ENCODE assay signal across 7 mouse cellular contexts in the genomic region with DNA sequence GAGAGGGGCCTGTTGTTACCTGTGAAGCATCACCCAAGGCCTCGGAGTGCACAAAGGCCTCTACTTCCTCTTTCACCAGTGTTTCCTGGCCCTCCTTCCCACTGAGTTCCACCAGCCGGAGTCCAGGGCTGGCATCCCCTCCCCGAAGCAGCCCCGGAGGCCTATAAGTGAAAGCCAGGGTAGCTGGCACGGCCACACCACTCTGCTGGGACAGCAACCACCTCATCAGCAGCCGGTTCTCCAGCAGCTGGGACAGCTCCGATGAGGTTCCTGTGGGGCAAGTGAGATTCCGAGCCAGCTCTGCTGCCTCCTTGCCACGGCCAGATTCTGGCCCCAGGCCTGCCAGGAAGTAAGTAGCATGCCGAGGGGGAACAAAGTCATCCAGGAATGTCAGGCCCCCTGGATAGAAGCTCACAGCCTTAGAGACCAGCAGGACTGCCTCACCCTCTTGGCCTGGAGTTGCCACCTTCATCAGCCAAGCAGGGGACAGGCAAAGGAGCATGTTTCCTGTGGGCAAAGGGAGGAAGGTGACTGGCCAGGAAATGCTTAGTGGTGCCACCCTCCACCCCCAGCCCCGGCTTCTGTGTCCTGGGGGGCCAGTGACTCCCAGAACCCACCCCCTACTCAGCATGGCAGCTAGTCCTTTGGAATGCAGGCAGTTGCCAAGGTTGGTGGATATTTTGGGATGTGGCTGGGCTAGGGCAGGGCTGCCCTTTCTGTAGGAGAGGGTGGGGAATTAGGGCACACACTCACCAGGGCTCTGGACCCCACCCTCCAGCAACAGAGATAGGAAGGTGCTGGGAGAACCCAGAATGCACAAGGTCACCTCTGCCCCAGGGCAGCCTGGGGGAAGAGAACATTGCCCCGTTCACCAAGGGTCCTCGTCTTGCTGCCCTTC. TPM values are rescaled to one million over a fixed set of nuclear protein-coding genes. Genes with fewer than 3 reads are reported as not detected.
DNase-seq lines count a peak whose midpoint lies in the region; ATAC-seq and TF ChIP-seq lines count a peak whose summit lies in the region.

No protein-coding gene starts in this region.

- H3K36me3 ChIP-seq in midbrain, postnatal 0 days (ENCODE audit: insufficient read depth, low read length): no peaks in the 10 kb centered on the region

- H3K27ac ChIP-seq in layer of hippocampus, adult 2 months: peak overlapping the region; percentile 43; the same call in 1 of the 2 replicates
- H3K27ac ChIP-seq in midbrain, postnatal 0 days (ENCODE audit: low read depth, low read length): no peak overlapping the region

- no peaks in the 10 kb centered on the region for H3K27me3 ChIP-seq in midbrain, postnatal 0 days (ENCODE audit: insufficient read depth, low read length)

- H3K4me1 ChIP-seq in midbrain, postnatal 0 days (ENCODE audit: insufficient read depth, low read length): no peaks in the 10 kb centered on the region

- H3K9me3 ChIP-seq in midbrain, postnatal 0 days (ENCODE audit: low read length): no peaks in the 10 kb centered on the region

- 64% methylated on average over 13 of the region's 13 CpGs for WGBS in midbrain, postnatal 0 days

- no peak for TF ChIP-seq CTCF in layer of hippocampus, adult 2 months (conservative IDR thresholded peaks at IDR 0.05)
- no peak for TF ChIP-seq CTCF in midbrain, postnatal 0 days (IDR thresholded peaks at IDR 0.05)

- H3K4me2 ChIP-seq in midbrain, postnatal 0 days (ENCODE audit: low read depth, low read length, poor library complexity, severe bottlenecking): no peak overlapping the region

- H3K9ac ChIP-seq in midbrain, postnatal 0 days (replicated peaks; ENCODE audit: low read length, poor library complexity, severe bottlenecking): no peak overlapping the region

- no peak for ATAC-seq in midbrain, postnatal 0 days (ENCODE audit: low FRiP score)

- DNase-seq in layer of hippocampus, adult 2 months (ENCODE audit: low spot score in 2 of 2): no peak
- DNase-seq in layer of hippocampus, adult 9-10 months (ENCODE audit: low spot score): no peak
- DNase-seq in cerebellum, postnatal 14 days: peak; percentile 27 to 28
- DNase-seq in gastrocnemius, postnatal 25 days: peak; percentile 74
- peak; percentile 41 for DNase-seq in lung, postnatal 36 days
- no peak for DNase-seq in yolk sac, embryonic 10.5 days (ENCODE audit: low spot score)
- DNase-seq in midbrain, postnatal 0 days (ENCODE audit: low spot score): no peak

- no peak overlapping the region for H3K4me3 ChIP-seq in layer of hippocampus, adult 2 months
- H3K4me3 ChIP-seq in midbrain, postnatal 0 days (ENCODE audit: low read depth, low read length): no peak overlapping the region

RNA-seq across cellular contexts. Expression of gene Carns1, which starts 3.6 kb away (rescaled TPM):
- 1 to 10 TPM; 6.6 to 8.9 TPM for total RNA-seq in layer of hippocampus, adult 2 months (2021)
- 10 to 100 TPM; 17.7 to 20.0 TPM for total RNA-seq in gastrocnemius, postnatal 25 days (2021)
- total RNA-seq in midbrain, postnatal 0 days (2014; rRNA removed): 4.4 and 6.6 TPM in 2 replicates
- 6.7 and 6.9 TPM in 2 replicates for polyA plus RNA-seq in midbrain, postnatal 0 days (2015; fragmentation: Nextera tagmentation; extraction: Ambion mirVana)

RNA-seq across cellular contexts. Expression of gene Rps6kb2, which starts 8.5 kb away (rescaled TPM):
- 10 to 100 TPM; 42.5 to 47.9 TPM for total RNA-seq in layer of hippocampus, adult 2 months (2021)
- total RNA-seq in gastrocnemius, postnatal 25 days (2021): 10 to 100 TPM; 19.9 to 24.4 TPM
- total RNA-seq in midbrain, postnatal 0 days (2014; rRNA removed): 23.5 and 25.2 TPM in 2 replicates
- 58.2 and 62.8 TPM in 2 replicates for polyA plus RNA-seq in midbrain, postnatal 0 days (2015; fragmentation: Nextera tagmentation; extraction: Ambion mirVana)

RNA-seq across cellular contexts. Expression of gene Ptprcap, which starts 18.2 kb away (rescaled TPM):
- total RNA-seq in layer of hippocampus, adult 2 months (2021): 1 to 10 TPM; 1.0 to 2.5 TPM
- under 1 TPM in 1 of 2 experiments, not detected in 1; 0.35 TPM for total RNA-seq in gastrocnemius, postnatal 25 days (2021)
- total RNA-seq in midbrain, postnatal 0 days (2014; rRNA removed): 0.38 TPM in 1 of 2 replicates, not detected in the other
- 0.28 TPM in 1 of 2 replicates, not detected in the other for polyA plus RNA-seq in midbrain, postnatal 0 days (2015; fragmentation: Nextera tagmentation; extraction: Ambion mirVana)

RNA-seq across cellular contexts. Expression of gene Tbc1d10c, which starts 19.4 kb away (rescaled TPM):
- 1 to 10 TPM in 1 of 2 experiments, under 1 TPM in 1; 0.91 to 1.0 TPM for total RNA-seq in layer of hippocampus, adult 2 months (2021)
- 1 to 10 TPM; 4.7 to 5.9 TPM for total RNA-seq in gastrocnemius, postnatal 25 days (2021)
- total RNA-seq in midbrain, postnatal 0 days (2014; rRNA removed): 0.49 and 1.9 TPM in 2 replicates
- 1.2 and 1.6 TPM in 2 replicates for polyA plus RNA-seq in midbrain, postnatal 0 days (2015; fragmentation: Nextera tagmentation; extraction: Ambion mirVana)

RNA-seq across cellular contexts. Expression of gene Ppp1ca, which starts 20.2 kb away (rescaled TPM):
- total RNA-seq in layer of hippocampus, adult 2 months (2021): 100 to 1,000 TPM; 263 to 276 TPM
- 100 to 1,000 TPM; 206 to 208 TPM for total RNA-seq in gastrocnemius, postnatal 25 days (2021)
- total RNA-seq in midbrain, postnatal 0 days (2014; rRNA removed): 535 and 592 TPM in 2 replicates
- polyA plus RNA-seq in midbrain, postnatal 0 days (2015; fragmentation: Nextera tagmentation; extraction: Ambion mirVana): 510 and 531 TPM in 2 replicates

Comparison
In these comparisons a context has a peak if more than half of its experiments do, and no peak if none do; other contexts are left out.
1. DNase-seq: peak in cerebellum, postnatal 14 days (2 of 2), gastrocnemius, postnatal 25 days (single experiment) and lung, postnatal 36 days (single experiment); none in layer of hippocampus, adult 2 months (0 of 2), layer of hippocampus, adult 9-10 months (single experiment), yolk sac, embryonic 10.5 days (single experiment) and midbrain, postnatal 0 days (single experiment).